Mouse (Mus musculus) regulatory T cell (primary cell): ENCODE measurements at regions not wholly inside any gene's neighbourhood (a gene's known extent, or its start where the extent isn't known, plus 50 kb on each side); places are given as distances from the start of the nearest gene placed in this dataset.

Source experiments
- in situ Hi-C: fragments of 300-600 bp; cut with MboI, MseI; formaldehyde crosslinking; loops from one replicate; pipeline ENCODE4 v1.15.1; 2025; ENCODE audit warnings: high pct_unique_total_duplicates

- in situ Hi-C loops: loop anchor here (10.0 kb wide), 1 partner anchor 445 kb away; no protein-coding TSS in a partner anchor
Measured at GRCm38 (mm10) chr1:128829536-128829935, 237.4 kb upstream of the Cxcr4 start.

GRCm38 (mm10) chr1:128826419-128826818, 234.3 kb upstream of the Cxcr4 start:
- in situ Hi-C loops: loop anchor here (10.0 kb wide), 1 partner anchor 442 kb away; no protein-coding TSS in a partner anchor

GRCm38 (mm10) chr1:128824916-128825683, 233.0 kb upstream of the Cxcr4 start:
- in situ Hi-C loops: loop anchor here (10.0 kb wide), 1 partner anchor 440 kb away; no protein-coding TSS in a partner anchor

- in situ Hi-C loops: loop anchor here (10.0 kb wide), 1 partner anchor 439 kb away; no protein-coding TSS in a partner anchor
Measured at GRCm38 (mm10) chr1:128824235-128824634, 232.1 kb upstream of the Cxcr4 start.

GRCm38 (mm10) chr1:128821991-128822390, 229.9 kb upstream of the Cxcr4 start:
- in situ Hi-C loops: loop anchor here (10.0 kb wide), 1 partner anchor 437 kb away; no protein-coding TSS in a partner anchor

GRCm38 (mm10) chr1:128820527-128820926, 228.4 kb upstream of the Cxcr4 start:
- in situ Hi-C loops: loop anchor here (10.0 kb wide), 1 partner anchor 436 kb away; no protein-coding TSS in a partner anchor

- in situ Hi-C loops: loop anchor here (10.0 kb wide), 1 partner anchor 435 kb away; no protein-coding TSS in a partner anchor
Measured at GRCm38 (mm10) chr1:128819611-128820010, 227.5 kb upstream of the Cxcr4 start.

- in situ Hi-C loops: no loop called here
Measured at GRCm38 (mm10) chr1:128813379-128813778, 221.3 kb upstream of the Cxcr4 start.

- in situ Hi-C loops: no loop called here
Measured at GRCm38 (mm10) chr1:128810860-128811259, 218.8 kb upstream of the Cxcr4 start.

- in situ Hi-C loops: no loop called here
Measured at GRCm38 (mm10) chr1:128810094-128810493, 218.0 kb upstream of the Cxcr4 start.

GRCm38 (mm10) chr1:128809601-128810000, 217.5 kb upstream of the Cxcr4 start:
- in situ Hi-C loops: no loop called here

- in situ Hi-C loops: no loop called here
Measured at GRCm38 (mm10) chr1:128808599-128808998, 216.5 kb upstream of the Cxcr4 start.

GRCm38 (mm10) chr1:128805687-128806653, 213.9 kb upstream of the Cxcr4 start:
- in situ Hi-C loops: no loop called here

GRCm38 (mm10) chr1:128803433-128804060, 211.5 kb upstream of the Cxcr4 start:
- in situ Hi-C loops: no loop called here

GRCm38 (mm10) chr1:128803058-128803432, 211.0 kb upstream of the Cxcr4 start:
- in situ Hi-C loops: no loop called here

GRCm38 (mm10) chr1:128798721-128799120, 206.6 kb upstream of the Cxcr4 start:
- in situ Hi-C loops: no loop called here

- in situ Hi-C loops: no loop called here
Measured at GRCm38 (mm10) chr1:128795654-128796053, 203.6 kb upstream of the Cxcr4 start.

GRCm38 (mm10) chr1:128790881-128791280, 198.8 kb upstream of the Cxcr4 start:
- in situ Hi-C loops: no loop called here

- in situ Hi-C loops: no loop called here
Measured at GRCm38 (mm10) chr1:128789567-128790335, 197.7 kb upstream of the Cxcr4 start.

GRCm38 (mm10) chr1:128788227-128788626, 196.1 kb upstream of the Cxcr4 start:
- in situ Hi-C loops: no loop called here
